Mouse (Mus musculus): ENCODE data around the gene Stxbp4.

The Stxbp4 gene

GRCm38 (mm10) chr11:90650231-90650885 lies 12.5 kb upstream of the Stxbp4 start:
- no peak for DNase-seq (ENCODE audit: low read depth)

DNA sequence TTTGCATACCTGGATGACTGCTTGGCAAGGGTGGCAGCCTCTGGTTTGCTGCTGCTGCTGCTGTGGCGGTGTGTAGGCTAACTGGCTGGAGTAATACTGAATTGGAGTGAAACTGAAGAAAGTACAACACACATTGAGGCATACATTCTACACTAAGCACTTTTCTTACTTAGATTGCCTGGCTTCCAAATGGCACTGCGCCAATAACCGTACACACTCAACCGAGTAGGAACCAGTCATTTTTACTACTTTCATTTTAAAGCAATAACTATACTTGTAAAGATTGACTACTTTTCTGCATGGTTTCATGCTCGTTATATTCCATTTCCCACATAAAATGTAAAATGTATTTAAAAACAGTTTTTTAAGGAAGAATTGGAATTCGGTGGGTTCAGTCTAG lies 11.9 kb upstream of the Stxbp4 start:
- DNase-seq (ENCODE audit: low read depth): no peak

GRCm38 (mm10) chr11:90638312-90638830 lies 487 bp upstream of the Stxbp4 start:
- peak; percentile 30 for DNase-seq (ENCODE audit: low read depth)

- no peak for DNase-seq (ENCODE audit: low read depth)
Measured at GRCm38 (mm10) chr11:90634661-90635060, 3.2 kb downstream of the Stxbp4 start.

GRCm38 (mm10) chr11:90632480-90632879 lies 5.4 kb downstream of the Stxbp4 start:
- no peak for DNase-seq (ENCODE audit: low read depth)

DNA sequence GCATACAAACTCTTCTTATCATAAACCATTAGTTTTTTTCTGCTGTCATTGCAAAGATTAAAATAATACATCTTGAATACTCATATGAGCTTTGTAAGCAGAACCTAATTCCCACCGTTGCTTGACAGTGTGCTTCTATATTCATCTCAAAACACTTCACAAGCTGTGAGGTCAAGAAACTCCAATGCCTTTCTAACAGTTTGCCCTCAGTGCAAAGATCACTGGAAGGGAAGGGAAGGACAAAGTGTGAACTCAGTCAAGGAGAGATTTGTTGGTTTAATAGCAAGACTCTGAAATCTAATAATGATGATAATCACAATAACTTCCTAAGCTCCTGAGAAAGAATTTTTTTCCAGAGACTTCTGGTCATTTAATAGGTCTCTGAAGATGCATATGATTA lies 10.1 kb downstream of the Stxbp4 start:
- no peak for DNase-seq (ENCODE audit: low read depth)

DNA sequence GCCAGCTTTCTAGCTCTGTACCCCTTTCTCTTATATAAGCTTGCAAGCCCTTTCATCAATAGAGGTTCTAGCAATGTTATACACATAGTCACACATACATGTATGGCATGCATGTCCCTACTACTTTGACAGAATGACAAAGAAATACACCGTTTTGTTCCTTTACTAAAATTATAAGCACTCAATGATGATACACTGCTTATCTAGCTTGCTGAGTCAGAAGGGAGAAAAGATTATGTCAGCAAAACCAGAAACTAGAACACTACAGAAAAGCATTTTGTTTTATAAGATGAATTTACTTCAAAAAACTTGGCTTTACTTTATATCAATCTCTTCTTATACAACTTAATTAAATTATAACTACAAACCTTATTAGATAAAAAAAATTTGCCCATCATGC lies 12.7 kb downstream of the Stxbp4 start:
- no peak for DNase-seq (ENCODE audit: low read depth)

- DNase-seq (ENCODE audit: low read depth): peak; percentile 44
Measured at GRCm38 (mm10) chr11:90623477-90623876, 14.4 kb downstream of the Stxbp4 start.

GRCm38 (mm10) chr11:90622500-90622899 lies 15.4 kb downstream of the Stxbp4 start:
- no peak for DNase-seq (ENCODE audit: low read depth)

- DNase-seq (ENCODE audit: low read depth): no peak
Measured at GRCm38 (mm10) chr11:90622044-90622443, 15.8 kb downstream of the Stxbp4 start.

DNA sequence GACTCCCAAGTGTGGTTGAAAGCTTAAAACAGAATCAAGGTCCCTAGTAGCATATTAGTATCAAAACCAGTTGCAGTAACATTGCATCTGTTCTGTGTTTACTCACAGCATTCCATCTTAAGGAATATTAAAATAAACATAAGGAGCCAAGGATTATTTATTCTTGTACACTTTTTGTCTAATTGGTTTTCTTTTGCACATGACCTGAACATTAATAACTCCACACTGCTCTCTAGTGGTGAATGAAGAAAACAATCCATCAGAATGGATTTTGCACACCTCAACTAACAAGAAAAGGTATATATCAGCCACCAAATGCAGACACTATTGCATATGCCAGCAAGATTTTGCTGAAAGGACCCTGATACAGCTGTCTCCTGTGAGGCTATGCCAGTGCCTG lies 21.5 kb downstream of the Stxbp4 start:
- no peak for DNase-seq (ENCODE audit: low read depth)

DNA sequence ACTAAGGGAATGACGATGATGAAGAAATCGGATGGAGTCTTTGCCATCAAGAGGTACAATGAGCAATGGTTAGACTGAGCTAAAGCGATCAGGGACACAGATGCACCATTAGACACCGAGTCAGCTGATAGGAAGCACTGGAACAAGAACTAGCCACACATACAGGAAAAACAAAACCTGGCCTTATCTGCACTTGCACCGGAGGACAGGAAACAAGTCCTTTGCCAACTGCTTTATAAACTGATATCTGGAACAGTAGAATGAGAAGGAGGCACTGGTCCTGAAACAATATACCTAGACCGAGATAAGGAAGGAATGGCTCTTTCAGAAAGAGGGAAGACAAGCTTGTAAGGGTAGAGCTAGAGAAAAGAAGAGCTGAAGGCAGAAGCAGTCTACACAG lies 23.1 kb downstream of the Stxbp4 start:
- DNase-seq (ENCODE audit: low read depth): no peak

GRCm38 (mm10) chr11:90612118-90612517 lies 25.8 kb downstream of the Stxbp4 start:
- no peak for DNase-seq (ENCODE audit: low read depth)

- no peak for DNase-seq (ENCODE audit: low read depth)
Measured at GRCm38 (mm10) chr11:90603066-90603465, 34.8 kb downstream of the Stxbp4 start.

- no peak for DNase-seq (ENCODE audit: low read depth)
Measured at GRCm38 (mm10) chr11:90595826-90596225, 42.1 kb downstream of the Stxbp4 start.

GRCm38 (mm10) chr11:90590996-90591395 lies 46.9 kb downstream of the Stxbp4 start:
- DNase-seq (ENCODE audit: low read depth): no peak

DNA sequence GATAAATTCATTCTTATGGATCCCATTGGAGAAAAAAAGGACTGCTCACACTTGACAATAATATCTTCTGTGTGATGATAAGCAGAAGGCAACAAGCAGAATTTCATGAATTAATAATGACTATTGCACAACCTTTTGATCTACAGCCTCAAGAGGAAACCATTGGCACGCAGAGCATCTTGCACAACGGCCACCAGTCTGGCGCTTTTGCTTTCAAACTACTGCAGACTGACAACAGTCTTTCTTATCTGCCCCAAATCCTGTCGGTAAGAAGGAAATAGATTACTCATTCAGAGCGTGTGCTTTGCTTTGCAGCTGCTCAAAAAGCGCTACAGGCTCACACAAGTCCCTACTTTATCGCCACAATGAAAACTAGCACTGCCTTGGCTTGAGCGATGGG lies 51.7 kb downstream of the Stxbp4 start:
- DNase-seq (ENCODE audit: low read depth): no peak

DNA sequence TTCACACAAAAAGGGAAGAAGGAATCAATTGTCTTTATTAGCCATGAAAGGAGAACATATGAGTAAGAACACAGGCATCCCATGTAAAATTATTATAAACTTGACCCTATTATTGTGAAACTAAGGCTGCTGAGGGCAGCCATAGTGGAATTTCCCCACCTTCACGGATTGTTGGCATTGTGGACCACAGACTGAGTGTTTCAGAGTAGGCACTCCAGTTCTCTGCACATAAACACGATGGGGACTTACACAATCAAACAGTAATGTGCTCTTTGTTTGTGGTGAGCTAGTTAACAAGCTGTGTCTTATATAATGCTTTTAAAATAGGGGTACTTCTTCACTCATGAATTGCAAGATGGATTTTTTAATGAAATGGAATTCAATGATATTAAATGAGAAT lies 52.1 kb downstream of the Stxbp4 start:
- no peak for DNase-seq (ENCODE audit: low read depth)

- DNase-seq (ENCODE audit: low read depth): no peak
Measured at GRCm38 (mm10) chr11:90577057-90577780, 60.7 kb downstream of the Stxbp4 start.

DNA sequence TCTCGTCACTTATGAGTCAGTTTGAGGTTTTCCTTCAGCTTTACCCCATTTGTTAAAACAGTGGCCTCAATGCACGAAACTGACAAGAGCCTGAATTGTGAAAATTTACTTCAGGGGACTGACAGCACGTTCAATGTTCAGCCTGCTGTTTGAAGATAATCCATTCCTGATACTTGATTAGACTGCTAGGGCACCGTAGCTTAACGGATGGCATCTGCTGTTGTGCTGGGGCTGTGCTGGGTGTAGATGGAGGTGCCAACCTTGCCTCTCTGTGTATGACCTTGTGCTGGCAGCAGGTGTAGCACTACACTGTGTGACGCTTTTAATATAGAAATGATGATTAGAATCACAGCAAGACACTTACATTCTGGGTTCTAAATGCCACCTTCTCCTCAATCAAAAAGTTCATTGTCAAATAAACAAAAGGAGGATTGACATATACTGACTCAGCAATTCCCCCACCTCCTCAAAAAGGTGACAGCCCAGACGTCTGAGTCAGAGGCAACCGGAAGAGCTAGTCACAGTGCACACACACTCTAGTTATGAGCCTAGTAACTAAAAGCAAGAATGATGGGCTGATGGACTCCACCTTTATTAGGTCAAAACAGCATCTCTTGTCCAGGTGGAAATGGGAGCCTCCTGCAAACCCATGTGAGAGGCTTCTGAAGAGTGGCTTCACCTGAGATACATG lies 61.5 kb downstream of the Stxbp4 start:
- no peak for DNase-seq (ENCODE audit: low read depth)

- no peak for DNase-seq (ENCODE audit: low read depth)
Measured at GRCm38 (mm10) chr11:90575491-90576048, 62.3 kb downstream of the Stxbp4 start.

DNA sequence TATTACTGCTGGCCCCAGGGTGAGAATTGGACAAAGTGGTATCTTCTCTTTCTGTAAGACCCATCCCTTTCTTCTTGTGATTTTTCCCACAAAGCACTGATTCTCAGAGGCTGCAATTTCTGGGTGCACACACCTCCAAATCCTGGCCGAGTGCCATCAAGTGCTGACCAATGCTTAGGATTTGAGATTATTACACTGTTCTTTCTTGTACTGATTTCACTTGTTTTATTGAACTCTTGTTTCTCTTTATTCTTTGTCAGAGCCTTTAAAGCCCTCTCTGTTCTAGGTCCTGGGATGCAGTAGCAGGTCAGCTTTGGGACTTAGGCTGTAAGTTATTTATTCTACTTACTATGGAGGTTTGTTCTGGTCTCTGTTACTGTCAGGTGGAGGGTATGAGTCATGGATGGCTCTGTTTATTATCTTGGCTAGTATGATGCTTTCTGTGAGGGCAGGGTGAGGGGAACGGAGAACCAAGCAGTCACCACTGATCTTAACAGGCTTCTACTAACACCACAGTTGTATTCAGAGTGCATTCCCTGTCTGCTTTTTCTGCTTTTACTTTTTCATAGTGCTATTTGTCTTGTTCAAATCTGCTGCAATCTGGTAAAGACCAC lies 67.1 kb downstream of the Stxbp4 start:
- DNase-seq (ENCODE audit: low read depth): no peak

All from c-Kit-positive CD71-positive TER-119-negative erythroid progenitor cells, embryonic 14.5 days (primary cell).